Mouse (Mus musculus) liver, embryonic 11.5 days (tissue): Measurements from ENCODE around the gene Auts2. TPM values are rescaled to one million over a fixed set of nuclear protein-coding genes. Genes with fewer than 3 reads are reported as not detected.

Source experiments
- ATAC-seq: fragments of 200-750 bp; cut with Nextera tagmentation; replicated peaks from 2 replicates; pipeline ENCODE4 v1.8.0; 2017; ENCODE audit warnings: moderate number of reproducible peaks, mild to moderate bottlenecking, moderate TSS enrichment, moderate library complexity; ENCODE audit not compliant: low FRiP score
- DNase-seq: peaks from one replicate; pipeline ENCODE4 v3.0.0-alpha.2; 2017; ENCODE audit warnings: low spot score
- H3K27ac ChIP-seq: fragments of 300-500 bp; sonication (generic); 2 replicates; pipeline ENCODE4 v1.5.1; 2014; ENCODE audit warnings: mild to moderate bottlenecking, low read depth, low read length, control low read depth
- H3K27me3 ChIP-seq: fragments of 300-500 bp; sonication (generic); replicated peaks from 2 replicates; pipeline ENCODE4 v1.6.1; 2014; ENCODE audit warnings: low read length, mixed read lengths; ENCODE audit not compliant: control insufficient read depth, insufficient read depth
- H3K36me3 ChIP-seq: fragments of 300-500 bp; sonication (generic); 2 replicates; pipeline ENCODE4 v1.6.1; 2014; ENCODE audit warnings: mild to moderate bottlenecking, low read length, moderate library complexity, mixed read lengths; ENCODE audit not compliant: control insufficient read depth, insufficient read depth
- H3K4me1 ChIP-seq: fragments of 300-500 bp; sonication (generic); replicated peaks from 2 replicates; pipeline ENCODE4 v1.6.1; 2014; ENCODE audit warnings: low read length, mixed read lengths; ENCODE audit not compliant: control insufficient read depth, insufficient read depth
- H3K4me2 ChIP-seq: fragments of 300-500 bp; sonication (generic); 2 replicates; pipeline ENCODE4 v1.6.1; 2014; ENCODE audit warnings: mild to moderate bottlenecking, control low read depth, moderate library complexity
- H3K4me3 ChIP-seq: fragments of 300-500 bp; sonication (generic); 2 replicates; pipeline ENCODE4 v1.5.1; 2014; ENCODE audit warnings: low read depth, low read length, control low read depth
- H3K9ac ChIP-seq: fragments of 300-500 bp; sonication (generic); 2 replicates; pipeline ENCODE4 v1.6.1; 2014; ENCODE audit warnings: low read depth, low read length, control low read depth
- H3K9me3 ChIP-seq: fragments of 300-500 bp; sonication (generic); 2 replicates; pipeline ENCODE4 v1.6.1; 2016; ENCODE audit warnings: low read length, inconsistent platforms, mixed read lengths; ENCODE audit not compliant: control insufficient read depth
- WGBS: fragments of 180-500 bp; shearing (Covaris S2); extraction: QIAGEN DNeasy Blood & Tissue Kit; methylation state at CpG from one replicate; pipeline ENCODE4 v1.1.7; 2014; 5-methylcytosine and 5-hydroxymethylcytosine counted together
- polyA plus RNA-seq: library from polyadenylated mRNA; unstranded; fragments of >200 nt; fragmentation: Nextera tagmentation; extraction: Ambion mirVana; gene quantifications from 2 replicates; pipeline ENCODE4 v1.2.1, GENCODE M21; 2014

Auts2 gene
- polyA plus RNA-seq, 1 experiment from 2014 or later, result 13.8 TPM

GRCm38 (mm10) chr5:131960432-131960831, 582.7 kb downstream of the Auts2 start:
- ATAC-seq (no peak), DNase-seq (no peak)
- no peak overlapping the region for H3K4me3 ChIP-seq
- H3K36me3 ChIP-seq, result no peaks in the 10 kb centered on the region
- H3K4me1 ChIP-seq, result peaks cover 11% of the 10 kb centered on the region
- H3K27ac ChIP-seq, result no peak overlapping the region
- H3K27me3 ChIP-seq, result no peaks in the 10 kb centered on the region
- H3K4me2 ChIP-seq, result no peak overlapping the region
- no peak overlapping the region for H3K9ac ChIP-seq
- H3K9me3 ChIP-seq, result no peaks in the 10 kb centered on the region

GRCm38 (mm10) chr5:131956998-131957397, 586.1 kb downstream of the Auts2 start:
- Histone ChIP-seq H3K27ac (no peak overlapping the region), H3K4me2 (no peak overlapping the region), H3K4me1 (peaks cover 11% of the 10 kb centered on the region), H3K9me3 (no peaks in the 10 kb centered on the region), H3K36me3 (no peaks in the 10 kb centered on the region), H3K9ac (no peak overlapping the region), H3K27me3 (no peaks in the 10 kb centered on the region), H3K4me3 (no peak overlapping the region)
- ATAC-seq (no peak), DNase-seq (no peak)
- 60% methylated on average over 3 of the region's 3 CpGs for WGBS

GRCm38 (mm10) chr5:131956090-131956489, 587.1 kb downstream of the Auts2 start:
- peak; percentile 75 for ATAC-seq
- DNase-seq, result peak; percentile 34
- WGBS, result 20% methylated on average over 7 of the region's 7 CpGs

GRCm38 (mm10) chr5:131955227-131956016, 587.7 kb downstream of the Auts2 start:
- Histone ChIP-seq H3K36me3 (no peaks in the 10 kb centered on the region), H3K4me2 (no peak overlapping the region), H3K27ac (no peak overlapping the region), H3K9ac (no peak overlapping the region), H3K4me1 (peaks cover 9% of the 10 kb centered on the region), H3K27me3 (no peaks in the 10 kb centered on the region), H3K4me3 (no peak overlapping the region), H3K9me3 (no peaks in the 10 kb centered on the region)
- ATAC-seq (no peak), DNase-seq (no peak)
- WGBS, result 82% methylated on average over 8 of the region's 8 CpGs

More at GRCm38 (mm10) chr5:131956090-131956489, 587.1 kb downstream of the Auts2 start:
- Histone ChIP-seq H3K4me1 (peaks cover 9% of the 10 kb centered on the region), H3K4me3 (no peak overlapping the region), H3K36me3 (no peaks in the 10 kb centered on the region), H3K4me2 (peak overlapping the region; percentile 40), H3K27me3 (no peaks in the 10 kb centered on the region), H3K9ac (no peak overlapping the region), H3K27ac (no peak overlapping the region), H3K9me3 (no peaks in the 10 kb centered on the region)

GRCm38 (mm10) chr5:131948571-131949151, 594.5 kb downstream of the Auts2 start:
- Histone ChIP-seq H3K4me2 (no peak overlapping the region), H3K4me3 (no peak overlapping the region), H3K9me3 (no peaks in the 10 kb centered on the region), H3K4me1 (no peaks in the 10 kb centered on the region), H3K27ac (no peak overlapping the region), H3K36me3 (no peaks in the 10 kb centered on the region), H3K27me3 (no peaks in the 10 kb centered on the region), H3K9ac (no peak overlapping the region)
- WGBS, result 70% methylated on average over 7 of the region's 7 CpGs
- no peak for ATAC-seq
- no peak for DNase-seq

- no peak for DNase-seq
- H3K4me2 ChIP-seq, result no peak overlapping the region
- H3K27me3 ChIP-seq, result no peaks in the 10 kb centered on the region
- ATAC-seq, result no peak
- H3K27ac ChIP-seq, result no peak overlapping the region
- H3K9ac ChIP-seq, result no peak overlapping the region
- no peaks in the 10 kb centered on the region for H3K4me1 ChIP-seq
- H3K4me3 ChIP-seq, result no peak overlapping the region
- no peaks in the 10 kb centered on the region for H3K9me3 ChIP-seq
- WGBS, result 61% methylated on average over 5 of the region's 5 CpGs
- H3K36me3 ChIP-seq, result no peaks in the 10 kb centered on the region
These were observed 596.3 kb downstream of the Auts2 start for GRCm38 (mm10) chr5:131946801-131947200.

- no peak overlapping the region for H3K4me2 ChIP-seq
- DNase-seq, result no peak
- no peak for ATAC-seq
- H3K4me1 ChIP-seq, result no peaks in the 10 kb centered on the region
- no peaks in the 10 kb centered on the region for H3K36me3 ChIP-seq
- 65% methylated on average over 2 of the region's 2 CpGs for WGBS
- H3K27ac ChIP-seq, result no peak overlapping the region
- no peaks in the 10 kb centered on the region for H3K9me3 ChIP-seq
- no peak overlapping the region for H3K4me3 ChIP-seq
- no peaks in the 10 kb centered on the region for H3K27me3 ChIP-seq
- no peak overlapping the region for H3K9ac ChIP-seq
These were observed 598.4 kb downstream of the Auts2 start for GRCm38 (mm10) chr5:131944761-131945160.

GRCm38 (mm10) chr5:131928696-131929095, 614.4 kb downstream of the Auts2 start:
- ATAC-seq (no peak), DNase-seq (no peak)
- WGBS, result 79% methylated on average over 7 of the region's 7 CpGs
- Histone ChIP-seq H3K27me3 (no peaks in the 10 kb centered on the region), H3K36me3 (no peaks in the 10 kb centered on the region), H3K4me3 (no peak overlapping the region), H3K27ac (no peak overlapping the region), H3K9ac (no peak overlapping the region), H3K9me3 (no peaks in the 10 kb centered on the region), H3K4me1 (no peaks in the 10 kb centered on the region), H3K4me2 (no peak overlapping the region)

GRCm38 (mm10) chr5:131922759-131923158, 620.4 kb downstream of the Auts2 start:
- Histone ChIP-seq H3K27me3 (no peaks in the 10 kb centered on the region), H3K4me1 (no peaks in the 10 kb centered on the region), H3K4me2 (no peak overlapping the region), H3K9me3 (no peaks in the 10 kb centered on the region), H3K27ac (no peak overlapping the region), H3K36me3 (no peaks in the 10 kb centered on the region), H3K4me3 (no peak overlapping the region), H3K9ac (no peak overlapping the region)
- WGBS, result 56% methylated on average over 4 of the region's 4 CpGs
- ATAC-seq (no peak), DNase-seq (no peak)
